Comparison of ENCODE assay signal across 18 mouse cellular contexts in genomic region chr5:59845745-59846144, GRCm38 (mm10).
"Had no signal": no experiment of that assay in that cellular context is flagged by ENCODE, and none has a peak within 500 bp of the region (broad histone marks: within the 10 kb centered on the region; RNA-seq: fewer than 3 reads in every experiment).

No protein-coding gene starts in this region.

- H3K4me3 ChIP-seq: midbrain, embryonic 10.5 days; midbrain, embryonic 12.5 days; myocyte; neural tube, embryonic 13.5 days; neural tube, embryonic 15.5 days had no signal

- DNase-seq: lung, adult 18-20 months; lung, embryonic 14.5 days; lung, postnatal 10 days; lung, postnatal 4 days; retina, postnatal 1 day; right cerebral cortex, adult 18-20 months; right cerebral cortex, postnatal 25 days; right cerebral cortex, postnatal 4 days; spleen, adult 18-20 months; thymus, adult 18-20 months; thymus, postnatal 14 days; thymus, postnatal 36 days had no signal

- H3K36me3 ChIP-seq: midbrain, embryonic 10.5 days; midbrain, embryonic 12.5 days; neural tube, embryonic 13.5 days; neural tube, embryonic 15.5 days had no signal

- H3K9ac ChIP-seq: lung, embryonic 14.5 days; midbrain, embryonic 12.5 days; neural tube, embryonic 13.5 days; neural tube, embryonic 15.5 days had no signal

- H3K27ac ChIP-seq: midbrain, embryonic 10.5 days; midbrain, embryonic 12.5 days; neural tube, embryonic 13.5 days; neural tube, embryonic 15.5 days had no signal

- H3K4me2 ChIP-seq: lung, embryonic 14.5 days; midbrain, embryonic 12.5 days; neural tube, embryonic 13.5 days; neural tube, embryonic 15.5 days had no signal

- H3K27me3 ChIP-seq: midbrain, embryonic 12.5 days; neural tube, embryonic 13.5 days; neural tube, embryonic 15.5 days had no signal

- H3K9me3 ChIP-seq: midbrain, embryonic 10.5 days; midbrain, embryonic 12.5 days; neural tube, embryonic 13.5 days; neural tube, embryonic 15.5 days had no signal

- H3K4me1 ChIP-seq: midbrain, embryonic 10.5 days; midbrain, embryonic 12.5 days; neural tube, embryonic 13.5 days; neural tube, embryonic 15.5 days had no signal

- ATAC-seq: midbrain, embryonic 16.5 days had no signal
